Mouse (Mus musculus) embryonic facial prominence, embryonic 13.5 days (tissue): Measurements from ENCODE around the gene Pip5k1c. TPM values are rescaled to one million over a fixed set of nuclear protein-coding genes. Genes with fewer than 3 reads are reported as not detected.

ENCODE experiments used
- ATAC-seq: fragments of 200-750 bp; cut with Nextera tagmentation; 2 replicates; pipeline ENCODE4 v1.8.0; 2017; ENCODE audit warnings: low read depth; ENCODE audit not compliant: insufficient number of reproducible peaks, insufficient read depth, low FRiP score, low TSS enrichment
- H3K27ac ChIP-seq: fragments of 300-500 bp; sonication (generic); 2 replicates; pipeline ENCODE4 v1.5.1; 2015; ENCODE audit warnings: moderate library complexity, mild to moderate bottlenecking, inconsistent platforms
- H3K27me3 ChIP-seq: fragments of 300-500 bp; sonication (generic); 2 replicates; pipeline ENCODE4 v1.6.1; 2015; ENCODE audit warnings: mild to moderate bottlenecking, inconsistent platforms
- H3K36me3 ChIP-seq: fragments of 300-500 bp; sonication (generic); 2 replicates; pipeline ENCODE4 v1.6.1; 2015; ENCODE audit warnings: mild to moderate bottlenecking, inconsistent platforms
- H3K4me1 ChIP-seq: fragments of 300-500 bp; sonication (generic); 2 replicates; pipeline ENCODE4 v1.6.1; 2015; ENCODE audit warnings: inconsistent platforms
- H3K4me2 ChIP-seq: fragments of 300-500 bp; sonication (generic); 2 replicates; pipeline ENCODE4 v1.6.1; 2015; ENCODE audit warnings: moderate library complexity, mild to moderate bottlenecking, inconsistent platforms
- H3K4me3 ChIP-seq: fragments of 300-500 bp; sonication (generic); 2 replicates; pipeline ENCODE4 v1.5.1; 2015; ENCODE audit warnings: mild to moderate bottlenecking, inconsistent platforms
- H3K9ac ChIP-seq: fragments of 300-500 bp; sonication (generic); 2 replicates; pipeline ENCODE4 v1.6.1; 2015; ENCODE audit warnings: mild to moderate bottlenecking, inconsistent platforms
- H3K9me3 ChIP-seq: fragments of 300-500 bp; sonication (generic); 2 replicates; pipeline ENCODE4 v1.6.1; 2016; ENCODE audit warnings: inconsistent platforms
- WGBS: fragments of 180-500 bp; shearing (Covaris S2); methylation state at CpG from one replicate; pipeline ENCODE4 v1.1.7; 2015; ENCODE audit warnings: mixed read lengths; 5-methylcytosine and 5-hydroxymethylcytosine counted together
- polyA plus RNA-seq: library from polyadenylated mRNA; unstranded; fragments of >200 nt; fragmentation: Nextera tagmentation; extraction: Ambion mirVana; gene quantifications from 2 replicates; pipeline ENCODE4 v1.2.1, GENCODE M21; 2015

Gene Pip5k1c
- polyA plus RNA-seq, 1 experiment from 2014 or later, result 57.6 TPM

DNA sequence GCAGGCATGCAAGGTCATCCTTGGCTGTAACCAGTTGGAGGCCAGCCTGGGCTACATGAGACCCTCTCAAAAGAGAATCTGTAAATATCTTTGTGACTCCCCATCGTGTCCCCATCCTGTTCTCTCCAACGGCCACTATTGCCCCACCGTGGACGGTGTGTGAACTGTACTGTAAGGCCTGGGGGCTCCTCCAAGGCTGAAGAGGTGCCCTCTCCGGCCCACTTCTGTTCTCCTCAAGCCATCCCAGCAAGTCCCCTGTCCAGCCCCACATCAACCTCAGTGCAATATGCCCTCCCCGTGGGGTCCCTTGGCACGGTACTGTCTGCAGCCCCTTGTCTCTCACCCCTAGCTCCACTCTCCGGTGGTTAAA lies 26.6 kb downstream of the Pip5k1c start:
- 38% methylated on average over 8 of the region's 8 CpGs for WGBS
- H3K9me3 ChIP-seq, result no peaks in the 10 kb centered on the region
- peaks cover 59% of the 10 kb centered on the region for H3K36me3 ChIP-seq
- no peaks in the 10 kb centered on the region for H3K27me3 ChIP-seq
- peak overlapping the region; percentile 93 for H3K27ac ChIP-seq
- H3K4me3 ChIP-seq, result peak overlapping the region; percentile 96
- peaks cover 47% of the 10 kb centered on the region for H3K4me1 ChIP-seq
- H3K9ac ChIP-seq, result peak overlapping the region; percentile 69
- peak overlapping the region; percentile 90 for H3K4me2 ChIP-seq
- ATAC-seq, result no peak

DNA sequence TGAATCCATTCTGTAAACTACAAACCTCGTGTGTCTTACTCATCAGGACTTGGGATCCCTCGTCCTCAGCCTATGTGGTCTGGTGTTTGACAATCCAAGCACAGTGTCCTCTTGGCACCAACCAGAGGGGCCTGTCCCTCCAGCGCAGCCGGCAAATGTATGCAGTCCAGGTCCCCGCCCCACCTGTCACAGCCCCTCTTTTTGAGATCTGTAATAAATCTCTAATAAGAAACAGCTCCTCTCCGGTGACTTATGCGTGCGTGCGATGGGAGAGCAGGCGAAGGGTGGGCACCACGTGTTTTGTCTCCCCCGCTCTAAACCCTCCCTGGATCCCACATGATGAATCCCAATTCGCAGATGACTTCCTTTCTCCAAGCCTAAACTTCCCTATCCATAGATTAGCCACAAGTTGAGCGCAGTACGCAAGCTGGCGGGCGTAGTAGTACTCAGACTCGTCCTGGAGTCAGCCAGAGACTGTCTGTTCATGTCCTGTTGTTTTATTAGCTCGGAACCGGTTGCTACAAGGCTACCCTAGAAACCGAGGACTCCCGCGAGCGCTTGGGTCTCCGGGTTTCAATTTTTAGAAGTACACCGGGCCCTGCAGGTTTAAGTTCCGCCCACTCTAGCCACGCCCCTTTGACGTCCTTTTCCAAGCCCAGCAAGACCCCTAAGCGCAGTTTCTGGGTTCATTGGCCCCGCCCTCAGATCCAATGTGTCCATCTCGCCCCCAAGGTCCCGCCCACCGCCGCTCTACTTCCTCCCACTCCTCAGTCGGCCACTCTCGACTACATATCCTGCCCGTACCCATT lies 27.2 kb downstream of the Pip5k1c start:
- under 1% methylated on average over 38 of the region's 38 CpGs for WGBS
- no peaks in the 10 kb centered on the region for H3K9me3 ChIP-seq
- peaks cover 59% of the 10 kb centered on the region for H3K36me3 ChIP-seq
- H3K27me3 ChIP-seq, result no peaks in the 10 kb centered on the region
- H3K4me3 ChIP-seq, result peak overlapping the region; percentile 96
- ATAC-seq, result peak; percentile 87
- H3K4me2 ChIP-seq, result peak overlapping the region; percentile 90
- peak overlapping the region; percentile 69 for H3K9ac ChIP-seq
- H3K4me1 ChIP-seq, result peaks cover 47% of the 10 kb centered on the region
- peak overlapping the region; percentile 93 for H3K27ac ChIP-seq

DNA sequence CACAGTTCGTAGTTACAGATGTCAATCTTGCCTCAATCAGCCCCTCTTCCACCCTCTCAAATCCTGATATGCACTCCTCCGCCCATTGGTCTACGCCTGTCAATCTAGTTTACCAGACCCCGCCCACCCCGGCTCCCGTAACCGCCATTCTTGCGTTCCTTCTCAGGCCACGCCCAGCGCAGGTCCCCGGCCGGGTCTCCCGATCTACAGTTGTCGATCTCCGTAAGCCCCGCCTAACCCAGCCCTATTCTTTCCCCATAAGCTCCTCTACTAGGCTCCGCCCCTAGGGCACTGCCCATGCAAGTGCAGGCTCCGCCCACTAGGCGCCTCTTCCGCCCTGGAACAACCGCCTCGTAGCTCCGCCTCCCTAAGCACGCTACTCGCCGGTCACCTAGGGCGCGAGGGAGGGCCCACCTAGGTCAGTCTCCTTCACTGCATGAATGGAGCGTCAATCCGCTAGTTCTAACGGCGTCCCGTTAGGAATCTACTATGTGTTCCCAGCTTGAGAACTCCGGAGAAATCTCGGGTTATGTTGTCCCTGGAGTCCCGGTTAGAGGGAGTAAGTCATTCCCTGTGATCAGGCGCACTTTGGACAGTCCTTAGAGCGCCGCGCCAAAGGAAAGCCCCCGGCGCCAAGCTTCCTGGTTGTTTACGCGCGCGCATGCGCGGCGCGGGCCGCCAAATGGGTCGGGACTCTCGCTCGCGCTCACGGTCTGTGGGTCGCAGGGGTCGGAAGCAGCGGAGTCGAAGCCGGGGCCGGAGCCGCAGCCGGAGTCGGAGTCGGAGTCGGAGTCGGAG lies 28.0 kb downstream of the Pip5k1c start, which contains the start of gene Cactin:
TSS of gene Cactin (plus strand) at position 554 of the 798 bp plus-strand sequence.
- H3K4me3 ChIP-seq, result peak within 1 kb of the TSS; percentile 96
- under 1% methylated on average over 68 of the region's 68 CpGs for WGBS
- H3K27me3 ChIP-seq, result no peaks in the 10 kb centered on the region
- peak; percentile 89 for ATAC-seq
- peaks cover 59% of the 10 kb centered on the region for H3K36me3 ChIP-seq
- no peaks in the 10 kb centered on the region for H3K9me3 ChIP-seq
- H3K4me1 ChIP-seq, result peaks cover 47% of the 10 kb centered on the region
- peak within 1 kb of the TSS; percentile 93 for H3K27ac ChIP-seq
- peak within 1 kb of the TSS; percentile 95 for H3K9ac ChIP-seq
- peak within 1 kb of the TSS; percentile 90 for H3K4me2 ChIP-seq

DNA sequence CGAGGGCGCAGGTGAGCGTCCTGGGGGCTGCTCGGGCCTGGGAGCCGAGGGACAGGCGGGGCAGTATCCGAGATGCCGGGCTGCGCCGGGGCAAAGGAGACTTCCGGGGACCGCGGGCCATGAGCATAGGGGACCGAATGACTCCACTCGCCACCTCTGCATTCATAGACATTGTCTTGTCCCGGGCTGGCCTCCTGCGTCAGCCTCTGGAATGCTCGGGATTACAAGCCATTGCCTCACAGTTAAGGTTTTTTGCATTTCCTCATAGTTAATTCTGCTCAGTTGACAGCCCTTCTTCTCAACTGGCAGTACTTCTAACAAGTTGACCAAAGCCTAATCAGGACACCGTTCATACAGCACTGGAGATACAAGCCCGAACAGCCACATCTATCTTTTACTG lies 28.7 kb downstream of the Pip5k1c start:
- H3K27me3 ChIP-seq, result no peaks in the 10 kb centered on the region
- WGBS, result 3% methylated on average over 19 of the region's 20 CpGs
- H3K4me3 ChIP-seq, result peak overlapping the region; percentile 96
- peak overlapping the region; percentile 95 for H3K9ac ChIP-seq
- peak overlapping the region; percentile 90 for H3K4me2 ChIP-seq
- H3K4me1 ChIP-seq, result peaks cover 40% of the 10 kb centered on the region
- H3K9me3 ChIP-seq, result no peaks in the 10 kb centered on the region
- peaks cover 59% of the 10 kb centered on the region for H3K36me3 ChIP-seq
- ATAC-seq, result no peak
- peak overlapping the region; percentile 93; the same call in 1 of the 2 replicates for H3K27ac ChIP-seq

DNA sequence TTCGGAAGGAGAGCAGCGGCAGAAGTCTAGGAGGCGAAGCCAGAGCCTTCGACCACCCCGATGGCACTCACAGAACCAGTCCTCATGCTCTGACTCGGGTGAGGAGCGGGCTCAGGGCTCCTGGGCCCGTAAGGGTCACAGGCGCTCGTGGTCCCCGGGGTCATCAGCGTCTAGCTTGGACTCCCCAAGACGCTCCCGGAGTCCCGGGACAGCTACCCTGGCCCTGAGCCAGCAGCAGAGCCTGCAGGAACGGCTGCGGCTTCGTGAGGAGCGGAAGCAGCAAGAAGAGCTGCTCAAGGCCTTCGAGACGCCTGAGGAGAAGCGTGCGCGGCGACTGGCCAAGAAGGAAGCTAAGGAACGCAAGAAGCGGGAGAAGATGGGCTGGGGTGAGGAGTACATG lies 29.7 kb downstream of the Pip5k1c start:
- Histone ChIP-seq H3K9me3 (no peaks in the 10 kb centered on the region), H3K27ac (no peak overlapping the region), H3K4me2 (peak overlapping the region; percentile 90), H3K27me3 (no peaks in the 10 kb centered on the region), H3K4me1 (peaks cover 30% of the 10 kb centered on the region), H3K9ac (0 out of 2 replicates have a peak overlapping the region, but pooled peaks have one; percentile 58), H3K36me3 (peaks cover 66% of the 10 kb centered on the region), H3K4me3 (0 out of 2 replicates have a peak overlapping the region, but pooled peaks have one; percentile 96)
- WGBS, result 91% methylated on average over 27 of the region's 27 CpGs
- no peak for ATAC-seq

DNA sequence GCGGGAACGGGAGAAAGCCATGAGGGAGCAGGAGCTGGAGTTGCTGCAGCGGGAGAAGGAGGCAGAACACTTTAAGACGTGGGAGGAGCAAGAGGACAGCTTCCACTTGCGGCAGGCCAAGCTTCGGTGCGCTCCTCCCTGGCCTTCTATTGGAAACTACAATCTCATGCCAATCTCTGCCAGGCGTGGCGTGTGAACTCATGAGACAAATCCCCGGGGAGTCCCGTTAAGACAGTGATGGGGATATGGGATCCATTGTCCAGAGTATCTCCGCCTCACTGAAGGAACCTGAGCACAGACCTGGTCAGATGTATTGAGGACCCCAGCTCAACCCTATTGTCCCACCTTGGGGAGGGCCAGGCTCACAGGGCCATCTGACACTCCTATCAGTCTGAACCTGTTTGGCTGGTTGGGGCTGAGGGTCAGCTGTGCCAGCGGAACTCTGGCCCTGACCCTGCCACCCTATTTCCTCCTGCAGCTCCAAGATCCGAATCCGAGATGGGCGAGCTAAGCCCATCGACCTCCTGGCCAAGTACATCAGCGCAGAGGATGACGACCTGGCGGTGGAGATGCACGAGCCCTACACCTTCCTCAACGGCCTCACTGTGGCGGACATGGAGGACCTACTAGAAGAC lies 30.5 kb downstream of the Pip5k1c start:
- H3K27me3 ChIP-seq, result no peaks in the 10 kb centered on the region

DNA sequence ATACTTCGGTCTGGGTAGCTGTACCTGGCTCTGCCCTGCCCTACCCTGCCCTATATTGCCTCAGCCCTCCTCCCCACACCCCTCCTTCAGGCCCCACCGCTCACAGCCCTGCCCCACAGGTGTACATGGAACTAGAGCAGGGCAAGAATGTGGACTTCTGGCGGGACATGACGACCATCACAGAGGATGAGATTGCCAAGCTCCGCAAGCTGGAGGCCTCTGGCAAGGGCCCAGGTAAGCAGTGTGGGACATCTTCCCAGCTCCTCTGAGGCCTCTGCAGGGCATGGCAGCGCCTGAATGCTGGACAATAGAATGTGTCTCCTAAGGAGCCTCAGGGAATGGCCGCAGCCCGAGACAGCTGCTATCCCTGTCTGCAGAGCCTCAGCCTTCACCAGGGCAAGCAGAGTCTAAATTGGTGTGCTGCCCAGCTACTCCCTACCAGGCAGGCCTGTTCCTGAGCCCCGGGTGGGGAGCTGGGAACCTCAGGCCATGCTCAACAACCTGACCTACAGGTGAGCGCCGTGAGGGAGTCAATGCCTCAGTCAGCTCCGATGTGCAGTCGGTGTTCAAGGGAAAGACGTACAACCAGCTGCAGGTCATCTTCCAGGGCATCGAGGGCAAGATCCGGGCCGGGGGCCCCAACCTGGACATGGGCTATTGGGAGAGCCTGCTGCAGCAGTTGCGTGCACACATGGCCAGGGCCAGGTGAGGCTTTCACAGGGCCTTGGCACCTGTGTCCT lies 31.2 kb downstream of the Pip5k1c start:
- no peaks in the 10 kb centered on the region for H3K27me3 ChIP-seq
- H3K9me3 ChIP-seq, result no peaks in the 10 kb centered on the region
- H3K4me1 ChIP-seq, result peaks cover 29% of the 10 kb centered on the region
- H3K4me2 ChIP-seq, result no peak overlapping the region
- H3K36me3 ChIP-seq, result peaks cover 52% of the 10 kb centered on the region
- no peak for ATAC-seq
- no peak overlapping the region for H3K9ac ChIP-seq
- no peak overlapping the region for H3K27ac ChIP-seq
- H3K4me3 ChIP-seq, result no peak overlapping the region
- 95% methylated on average over 18 of the region's 18 CpGs for WGBS

More for the DNA sequence above, 30.5 kb downstream of the Pip5k1c start:
- H3K4me2 ChIP-seq, result no peak overlapping the region
- no peak overlapping the region for H3K9ac ChIP-seq
- no peak for ATAC-seq
- WGBS, result 91% methylated on average over 23 of the region's 23 CpGs
- peaks cover 58% of the 10 kb centered on the region for H3K36me3 ChIP-seq
- no peak overlapping the region for H3K27ac ChIP-seq
- H3K4me3 ChIP-seq, result no peak overlapping the region
- H3K4me1 ChIP-seq, result peaks cover 29% of the 10 kb centered on the region
- no peaks in the 10 kb centered on the region for H3K9me3 ChIP-seq

DNA sequence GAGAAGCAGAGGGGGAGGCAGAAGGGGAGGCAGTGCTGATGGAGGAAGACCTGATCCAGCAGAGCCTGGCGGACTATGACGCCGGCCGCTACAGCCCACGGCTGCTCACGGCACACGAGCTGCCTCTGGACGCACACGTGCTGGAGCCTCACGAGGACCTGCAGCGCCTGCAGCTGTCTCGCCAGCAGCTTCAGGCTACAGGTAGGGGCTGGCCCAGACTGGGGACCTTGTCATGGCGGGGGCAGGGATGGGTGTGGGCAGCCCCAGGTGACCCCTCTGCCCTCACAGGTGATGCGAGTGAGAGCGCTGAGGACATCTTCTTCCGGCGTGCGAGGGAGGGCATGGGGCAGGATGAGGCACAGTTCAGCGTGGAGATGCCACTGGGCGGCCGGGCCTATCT lies 32.4 kb downstream of the Pip5k1c start:
- ATAC-seq, result no peak

DNA sequence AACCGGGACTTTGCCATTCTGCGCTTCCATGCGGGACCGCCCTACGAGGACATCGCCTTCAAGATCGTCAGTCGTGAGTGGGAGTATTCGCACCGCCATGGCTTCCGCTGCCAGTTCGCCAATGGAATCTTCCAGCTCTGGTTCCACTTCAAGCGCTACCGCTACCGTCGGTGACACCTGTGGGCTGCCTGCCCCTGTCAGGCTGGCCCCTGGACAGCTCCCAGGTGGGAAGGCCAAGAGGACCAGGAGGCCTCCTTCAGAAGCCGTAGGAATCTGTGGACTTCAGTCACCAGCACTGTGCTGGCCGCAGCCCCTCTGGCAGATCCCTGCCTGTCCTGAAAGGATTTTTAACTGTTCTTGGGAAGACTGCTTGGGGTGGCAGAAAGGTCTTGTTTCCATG lies 33.0 kb downstream of the Pip5k1c start:
- no peak for ATAC-seq

More for the DNA sequence above, 32.4 kb downstream of the Pip5k1c start:
- Histone ChIP-seq H3K9ac (no peak overlapping the region), H3K27me3 (no peaks in the 10 kb centered on the region), H3K4me3 (no peak overlapping the region), H3K36me3 (peaks cover 52% of the 10 kb centered on the region), H3K4me1 (peaks cover 33% of the 10 kb centered on the region), H3K9me3 (no peaks in the 10 kb centered on the region), H3K4me2 (no peak overlapping the region), H3K27ac (no peak overlapping the region)
- 93% methylated on average over 21 of the region's 21 CpGs for WGBS

DNA sequence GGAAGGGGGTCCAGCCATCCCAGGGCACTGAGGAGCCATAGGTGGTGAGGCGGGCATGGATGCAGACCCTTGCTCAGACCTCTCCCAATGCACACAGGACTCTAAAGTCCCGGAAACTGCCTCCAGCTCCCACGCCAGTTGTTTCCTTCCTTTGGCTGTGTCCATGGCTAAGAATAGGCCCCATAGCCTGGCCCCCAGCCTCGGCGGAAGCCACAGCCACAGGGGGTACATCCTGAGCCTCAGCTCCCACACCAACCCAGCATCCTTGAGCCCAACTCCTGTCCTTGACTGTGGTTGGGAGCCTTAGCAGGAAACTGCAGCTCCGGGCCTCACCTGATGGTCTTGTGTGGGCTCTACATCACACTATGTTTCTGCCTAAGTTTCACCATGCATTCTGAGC lies 34.1 kb downstream of the Pip5k1c start:
- ATAC-seq, result no peak
- Histone ChIP-seq H3K9ac (no peak overlapping the region), H3K4me3 (no peak overlapping the region), H3K9me3 (no peaks in the 10 kb centered on the region), H3K4me2 (no peak overlapping the region), H3K27ac (0 out of 2 replicates have a peak overlapping the region, but pooled peaks have one; percentile 28), H3K4me1 (peaks cover 35% of the 10 kb centered on the region), H3K36me3 (peaks cover 52% of the 10 kb centered on the region), H3K27me3 (peaks cover 4% of the 10 kb centered on the region)
- WGBS, result 85% methylated on average over 6 of the region's 6 CpGs

More for the DNA sequence above, 33.0 kb downstream of the Pip5k1c start:
- peaks cover 38% of the 10 kb centered on the region for H3K4me1 ChIP-seq
- H3K4me2 ChIP-seq, result no peak overlapping the region
- 93% methylated on average over 18 of the region's 18 CpGs for WGBS
- peaks cover 52% of the 10 kb centered on the region for H3K36me3 ChIP-seq
- H3K4me3 ChIP-seq, result no peak overlapping the region
- H3K27me3 ChIP-seq, result no peaks in the 10 kb centered on the region
- no peaks in the 10 kb centered on the region for H3K9me3 ChIP-seq
- no peak overlapping the region for H3K9ac ChIP-seq
- no peak overlapping the region for H3K27ac ChIP-seq

DNA sequence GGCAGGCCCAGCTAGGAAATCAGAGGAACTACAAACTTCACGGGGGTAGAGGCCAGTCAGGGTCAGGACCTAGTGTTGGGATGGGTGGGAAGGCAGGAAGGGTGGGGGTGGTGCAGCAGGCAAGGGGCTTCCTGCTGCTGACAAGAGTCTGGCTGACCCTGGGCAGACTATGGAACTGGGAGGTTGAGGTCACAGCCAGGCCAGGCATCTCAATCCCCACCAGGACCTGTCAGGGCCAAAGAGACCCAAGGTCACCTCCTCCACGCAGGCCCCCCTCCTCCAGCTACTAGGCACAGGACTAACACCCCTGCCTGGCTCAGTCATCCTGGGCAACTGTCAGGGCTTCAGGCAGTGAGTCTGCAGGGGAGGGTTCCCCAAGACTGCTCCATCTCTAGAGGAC lies 35.2 kb downstream of the Pip5k1c start:
- H3K4me3 ChIP-seq, result no peak overlapping the region
- peaks cover 35% of the 10 kb centered on the region for H3K4me1 ChIP-seq
- no peak overlapping the region for H3K4me2 ChIP-seq
- peak overlapping the region; percentile 91; the same call in 1 of the 2 replicates for H3K27ac ChIP-seq
- no peaks in the 10 kb centered on the region for H3K9me3 ChIP-seq
- WGBS, result 25% methylated on average over 2 of the region's 2 CpGs
- peaks cover 15% of the 10 kb centered on the region for H3K27me3 ChIP-seq
- peak overlapping the region; percentile 58; the same call in 1 of the 2 replicates for H3K9ac ChIP-seq
- ATAC-seq, result no peak
- H3K36me3 ChIP-seq, result peaks cover 44% of the 10 kb centered on the region
